Mouse (Mus musculus) limb, embryonic 10.5 days (tissue): ENCODE data around the gene Zbtb38. TPM values are rescaled to one million over a fixed set of nuclear protein-coding genes. Genes with fewer than 3 reads are reported as not detected.
A peak's percentile ranks its signal among the peaks of the same experiment; 100 is the strongest.

ENCODE experiments used
- DNase-seq: peaks from one replicate; pipeline ENCODE4 v3.0.0-alpha.2; 2017; ENCODE audit warnings: low spot score
- H3K27ac ChIP-seq: fragments of 300-500 bp; sonication (generic); 2 replicates; pipeline ENCODE4 v1.5.1; 2016; ENCODE audit warnings: mild to moderate bottlenecking
- H3K27me3 ChIP-seq: fragments of 300-500 bp; sonication (generic); 2 replicates; pipeline ENCODE4 v1.6.1; 2016; ENCODE audit warnings: low read depth, mild to moderate bottlenecking; ENCODE audit not compliant: poor library complexity, severe bottlenecking
- H3K36me3 ChIP-seq: fragments of 300-500 bp; sonication (generic); 2 replicates; pipeline ENCODE4 v1.6.1; 2016; ENCODE audit warnings: mild to moderate bottlenecking, moderate library complexity
- H3K4me1 ChIP-seq: fragments of 300-500 bp; sonication (generic); 2 replicates; pipeline ENCODE4 v1.6.1; 2016
- H3K4me3 ChIP-seq: fragments of 300-500 bp; sonication (generic); 2 replicates; pipeline ENCODE4 v1.5.1; 2016; ENCODE audit warnings: mild to moderate bottlenecking, moderate library complexity
- H3K9me3 ChIP-seq: fragments of 300-500 bp; sonication (generic); replicated peaks from 2 replicates; pipeline ENCODE4 v1.6.1; 2016; ENCODE audit warnings: mild to moderate bottlenecking
- WGBS: fragments of 180-500 bp; shearing (Covaris S2); methylation state at CpG from one replicate; pipeline ENCODE4 v1.1.7; 2016; 5-methylcytosine and 5-hydroxymethylcytosine counted together
- polyA plus RNA-seq: library from polyadenylated mRNA; unstranded; fragments of >200 nt; fragmentation: Nextera tagmentation; extraction: Ambion mirVana; gene quantifications from 2 replicates; pipeline ENCODE4 v1.2.1, GENCODE M21; 2016

Gene Zbtb38
- polyA plus RNA-seq, 1 experiment from 2014 or later = 8.1 TPM

DNA sequence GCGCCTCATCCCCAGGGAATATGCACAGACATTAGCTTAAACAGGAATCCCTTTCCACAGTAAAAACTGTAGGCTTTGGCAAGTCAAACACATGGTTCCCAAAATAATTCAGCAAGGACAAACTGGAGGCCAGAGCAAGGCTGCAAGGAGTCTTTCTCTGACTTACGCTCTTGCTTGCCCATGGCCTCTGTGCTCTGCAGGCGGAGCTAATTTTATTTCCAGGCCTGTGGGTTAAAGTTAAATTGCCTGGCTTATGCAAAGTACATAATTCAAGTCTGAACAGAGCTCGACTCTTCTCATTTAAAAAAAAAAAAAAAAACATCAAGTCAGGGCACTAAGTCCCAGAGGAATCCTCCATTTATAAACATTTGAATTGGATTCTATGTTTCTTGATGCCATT is 16.7 kb downstream of the Zbtb38 start:
- no peak overlapping the region for H3K4me3 ChIP-seq
- no peak overlapping the region for H3K27ac ChIP-seq
- WGBS = 63% methylated on average over 4 of the region's 4 CpGs
- no peaks in the 10 kb centered on the region for H3K36me3 ChIP-seq
- no peaks in the 10 kb centered on the region for H3K9me3 ChIP-seq
- H3K27me3 ChIP-seq = no peaks in the 10 kb centered on the region
- DNase-seq = peak; percentile 29
- peaks cover 24% of the 10 kb centered on the region for H3K4me1 ChIP-seq

- Histone ChIP-seq H3K4me3 (no peak overlapping the region), H3K36me3 (no peaks in the 10 kb centered on the region), H3K27ac (no peak overlapping the region), H3K9me3 (no peaks in the 10 kb centered on the region), H3K27me3 (no peaks in the 10 kb centered on the region), H3K4me1 (peaks cover 29% of the 10 kb centered on the region)
- DNase-seq = no peak
- WGBS = 98% methylated on average over 4 of the region's 4 CpGs
Observed at GRCm38 (mm10) chr9:96733425-96733717, 19.3 kb downstream of the Zbtb38 start.

- Histone ChIP-seq H3K4me1 (peaks cover 34% of the 10 kb centered on the region), H3K27ac (no peak overlapping the region), H3K9me3 (no peaks in the 10 kb centered on the region), H3K36me3 (no peaks in the 10 kb centered on the region), H3K4me3 (no peak overlapping the region), H3K27me3 (no peaks in the 10 kb centered on the region)
- 90% methylated on average over 17 of the region's 17 CpGs for WGBS
- DNase-seq = no peak
Observed at GRCm38 (mm10) chr9:96732644-96733424, 19.8 kb downstream of the Zbtb38 start.

- WGBS = 62% methylated on average over 14 of the region's 14 CpGs
- DNase-seq = no peak
- Histone ChIP-seq H3K27me3 (no peaks in the 10 kb centered on the region), H3K9me3 (no peaks in the 10 kb centered on the region), H3K4me1 (peaks cover 35% of the 10 kb centered on the region), H3K27ac (no peak overlapping the region), H3K4me3 (no peak overlapping the region), H3K36me3 (no peaks in the 10 kb centered on the region)
Observed at GRCm38 (mm10) chr9:96731961-96732511, 20.6 kb downstream of the Zbtb38 start.

GRCm38 (mm10) chr9:96731039-96731895 is 21.4 kb downstream of the Zbtb38 start:
- Histone ChIP-seq H3K36me3 (no peaks in the 10 kb centered on the region), H3K4me3 (no peak overlapping the region), H3K9me3 (no peaks in the 10 kb centered on the region), H3K4me1 (peaks cover 43% of the 10 kb centered on the region), H3K27ac (no peak overlapping the region), H3K27me3 (no peaks in the 10 kb centered on the region)
- WGBS = 80% methylated on average over 19 of the region's 19 CpGs
- no peak for DNase-seq

GRCm38 (mm10) chr9:96730311-96730625 is 22.4 kb downstream of the Zbtb38 start:
- Histone ChIP-seq H3K9me3 (no peaks in the 10 kb centered on the region), H3K4me3 (no peak overlapping the region), H3K27ac (no peak overlapping the region), H3K27me3 (no peaks in the 10 kb centered on the region), H3K36me3 (no peaks in the 10 kb centered on the region), H3K4me1 (peaks cover 50% of the 10 kb centered on the region)
- 85% methylated on average over 2 of the region's 2 CpGs for WGBS
- no peak for DNase-seq

DNA sequence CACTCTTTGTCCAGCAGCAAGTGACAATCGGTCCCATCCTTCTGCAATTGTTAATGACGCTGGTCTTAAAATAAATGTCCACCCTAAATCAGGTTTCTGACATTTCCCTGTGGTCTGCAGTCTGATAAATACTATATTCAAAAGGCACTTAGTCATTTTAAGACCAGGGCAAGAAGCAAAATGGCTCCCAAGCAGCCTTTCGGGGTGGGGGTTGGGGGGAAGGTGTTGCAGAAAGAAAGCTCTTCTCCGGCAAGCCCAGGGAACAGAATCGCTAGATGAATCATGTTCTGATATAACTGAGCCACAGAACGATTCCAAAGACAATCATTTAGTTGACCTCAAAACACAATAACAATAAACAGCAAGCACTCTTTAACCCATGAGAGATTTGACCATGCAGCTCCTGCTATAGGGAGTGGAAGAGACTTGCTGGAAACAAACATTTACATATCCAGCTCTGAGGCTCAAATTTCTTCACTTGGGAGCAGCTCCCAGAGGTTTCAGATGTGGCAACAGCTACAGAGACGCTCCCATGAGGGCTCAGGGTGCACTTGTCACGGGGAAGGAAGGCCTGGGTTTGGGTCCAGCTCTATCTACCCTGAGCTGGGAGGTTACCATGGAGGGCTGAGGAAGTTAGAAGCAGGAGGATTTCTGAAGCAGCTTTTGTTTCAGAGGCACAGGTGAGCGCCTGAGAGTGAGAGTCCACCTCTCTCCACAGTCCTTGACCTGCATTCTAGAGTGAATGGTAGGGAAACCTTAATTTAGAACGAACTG is 22.9 kb downstream of the Zbtb38 start:
- Histone ChIP-seq H3K27ac (no peak overlapping the region), H3K36me3 (no peaks in the 10 kb centered on the region), H3K27me3 (no peaks in the 10 kb centered on the region), H3K4me3 (no peak overlapping the region), H3K9me3 (no peaks in the 10 kb centered on the region), H3K4me1 (peaks cover 49% of the 10 kb centered on the region)
- 72% methylated on average over 10 of the region's 10 CpGs for WGBS
- DNase-seq = no peak

GRCm38 (mm10) chr9:96728338-96729162 is 24.1 kb downstream of the Zbtb38 start:
- Histone ChIP-seq H3K4me1 (peaks cover 46% of the 10 kb centered on the region), H3K27ac (no peak overlapping the region), H3K27me3 (no peaks in the 10 kb centered on the region), H3K9me3 (no peaks in the 10 kb centered on the region), H3K4me3 (no peak overlapping the region), H3K36me3 (no peaks in the 10 kb centered on the region)
- 57% methylated on average over 16 of the region's 16 CpGs for WGBS
- DNase-seq = no peak

DNA sequence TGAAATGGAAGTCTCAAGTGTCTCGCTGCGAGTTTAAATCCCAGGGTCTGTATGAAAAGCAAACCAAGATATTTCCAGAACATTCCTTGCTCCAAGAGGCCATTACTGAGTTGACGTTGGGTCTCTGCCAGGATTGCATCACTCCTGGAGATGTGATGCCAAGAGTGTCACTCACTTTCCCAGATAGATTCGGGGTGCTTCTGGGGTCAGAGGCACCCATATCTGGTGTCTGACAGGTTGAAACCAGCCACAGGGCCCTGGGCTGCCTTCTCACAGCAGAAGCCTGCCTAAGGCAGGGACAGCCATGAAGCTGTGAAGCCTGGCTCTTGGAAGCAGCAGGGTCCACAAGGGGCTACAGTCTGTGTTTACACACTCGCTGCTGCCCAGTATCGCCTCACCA is 24.9 kb downstream of the Zbtb38 start:
- H3K4me3 ChIP-seq = no peak overlapping the region
- no peaks in the 10 kb centered on the region for H3K9me3 ChIP-seq
- H3K4me1 ChIP-seq = peaks cover 46% of the 10 kb centered on the region
- no peak overlapping the region for H3K27ac ChIP-seq
- no peaks in the 10 kb centered on the region for H3K36me3 ChIP-seq
- DNase-seq = no peak
- H3K27me3 ChIP-seq = no peaks in the 10 kb centered on the region
- 91% methylated on average over 6 of the region's 6 CpGs for WGBS

DNA sequence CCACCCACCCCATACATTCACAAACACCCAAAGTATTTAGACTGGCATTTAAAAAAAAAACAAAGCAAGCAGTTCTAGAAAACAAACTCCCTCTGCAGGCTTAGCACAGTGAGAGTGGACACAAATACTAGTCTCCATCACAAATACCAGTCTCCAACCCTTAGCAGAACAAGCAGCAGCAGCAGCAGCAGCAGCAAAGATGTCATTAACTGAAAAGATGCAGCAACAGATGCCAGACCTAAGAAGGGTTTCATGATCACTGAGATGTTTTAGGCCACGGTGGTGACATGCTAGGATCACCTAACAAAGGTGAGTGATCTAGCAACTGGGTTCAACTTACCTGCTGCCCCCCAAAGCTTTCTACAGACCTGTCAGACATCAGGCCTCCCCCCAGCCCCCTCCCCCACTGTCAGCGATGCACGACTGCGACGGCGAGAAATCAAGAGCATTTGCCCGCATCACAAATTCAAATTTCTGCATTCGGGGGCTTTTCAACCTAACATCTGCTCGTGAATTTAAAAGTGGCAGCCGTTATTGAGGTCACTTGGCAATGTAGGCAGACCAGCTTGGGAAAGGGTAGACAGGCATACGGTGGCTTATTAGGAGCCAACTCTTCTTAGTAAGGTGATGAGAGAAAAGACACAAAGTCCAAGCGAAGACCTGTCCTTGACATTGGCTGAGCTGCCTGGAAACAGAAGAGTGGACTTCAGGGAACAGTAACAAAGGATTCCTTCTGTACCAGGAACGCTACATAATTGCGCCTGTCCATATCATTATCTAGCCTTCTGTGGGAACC is 26.1 kb downstream of the Zbtb38 start:
- H3K9me3 ChIP-seq = no peaks in the 10 kb centered on the region
- peaks cover 41% of the 10 kb centered on the region for H3K4me1 ChIP-seq
- no peak for DNase-seq
- H3K27me3 ChIP-seq = no peaks in the 10 kb centered on the region
- WGBS = 62% methylated on average over 14 of the region's 14 CpGs
- H3K36me3 ChIP-seq = no peaks in the 10 kb centered on the region
- H3K4me3 ChIP-seq = no peak overlapping the region
- H3K27ac ChIP-seq = peak overlapping the region; percentile 79

DNA sequence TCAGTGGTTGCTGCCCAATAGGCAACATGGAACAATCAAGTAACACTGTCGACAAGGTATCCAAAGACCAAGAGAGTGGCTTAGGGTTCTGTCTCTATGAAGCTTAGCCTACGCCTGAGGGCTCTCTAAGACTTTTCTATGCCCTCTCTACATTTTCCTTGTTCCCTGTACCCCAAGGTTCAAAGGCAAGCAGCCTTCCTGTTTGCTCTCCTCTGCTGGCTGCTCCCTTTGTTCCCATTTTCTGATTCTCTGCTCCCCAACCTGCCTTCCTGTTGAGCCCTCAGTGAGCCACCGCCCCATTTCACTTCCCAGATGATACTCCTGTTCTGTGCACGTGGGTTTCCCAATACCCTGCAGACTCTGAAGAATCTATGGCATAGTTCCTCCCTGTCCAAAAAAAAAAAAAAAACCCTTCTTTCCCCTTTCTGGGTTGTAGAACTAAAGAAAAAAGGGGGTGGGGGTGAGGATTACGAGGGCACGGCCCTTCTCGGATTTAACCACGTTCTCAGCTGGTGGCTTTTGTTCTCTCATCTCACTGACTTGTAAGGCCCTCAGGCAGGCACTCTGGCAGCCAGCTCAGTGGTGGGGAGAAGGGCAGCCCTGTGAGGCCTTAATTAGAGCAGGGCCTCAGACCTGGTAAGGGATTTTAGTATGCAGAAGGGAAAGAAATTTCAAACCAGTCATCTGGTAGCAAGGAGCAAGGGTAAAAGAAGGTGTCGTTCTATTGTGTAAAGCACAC is 26.9 kb downstream of the Zbtb38 start:
- Histone ChIP-seq H3K27me3 (no peaks in the 10 kb centered on the region), H3K9me3 (no peaks in the 10 kb centered on the region), H3K4me3 (no peak overlapping the region), H3K27ac (peak overlapping the region; percentile 79), H3K36me3 (no peaks in the 10 kb centered on the region), H3K4me1 (peaks cover 45% of the 10 kb centered on the region)
- no peak for DNase-seq
- 28% methylated on average over 9 of the region's 9 CpGs for WGBS
